Mouse (Mus musculus): Measurements from ENCODE around the gene Bnip2. TPM values are rescaled to one million over a fixed set of nuclear protein-coding genes. Genes with fewer than 3 reads are reported as not detected.

Bnip2 gene
- total RNA-seq (2021) = 10 to 100 TPM; 34.6 to 42.7 TPM

DNA sequence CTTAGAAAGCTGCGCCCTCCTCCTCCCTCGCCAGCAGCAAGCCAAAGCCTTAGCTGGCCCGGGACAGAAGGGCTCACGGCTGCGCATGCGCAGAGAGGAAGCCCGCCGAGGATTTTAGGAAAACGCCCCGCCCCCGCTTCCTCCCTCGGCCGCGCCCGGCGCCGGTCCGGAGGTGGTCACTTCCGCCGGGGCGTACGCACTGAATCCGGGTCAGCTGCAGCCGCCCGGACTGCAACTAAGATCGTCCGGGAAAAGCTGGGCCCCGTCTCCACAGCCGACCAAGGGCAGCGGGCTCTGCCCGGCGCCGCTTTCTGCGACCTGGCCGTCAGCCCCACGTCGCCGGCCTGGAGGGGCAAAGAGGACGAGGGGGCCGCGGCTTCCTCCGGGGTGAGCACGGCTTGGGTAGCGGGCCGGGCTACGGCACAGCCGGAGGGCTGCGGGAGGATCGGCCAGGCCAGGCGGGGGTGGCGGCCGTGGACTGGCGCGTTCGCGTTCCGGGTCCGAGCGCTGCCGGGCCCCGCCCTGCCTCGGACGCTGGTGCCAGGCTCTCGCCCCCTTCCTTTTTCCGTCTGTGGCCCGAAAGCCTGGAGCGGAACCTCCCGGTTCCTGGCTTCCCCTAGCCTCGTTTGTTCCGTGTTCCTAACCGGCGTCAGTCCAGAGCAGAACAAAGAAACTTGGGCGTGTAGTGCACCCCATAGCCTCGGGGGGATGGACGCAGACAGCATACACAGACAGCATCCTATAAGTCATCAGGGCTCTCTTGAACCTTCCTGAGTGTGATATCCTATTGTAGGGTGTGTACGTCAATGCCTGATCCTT lies at the start of gene Bnip2:
Gene Bnip2 (plus strand): TSS at position 164 of the 819 bp plus-strand sequence.
- peak; percentile 92 to 95 for DNase-seq (ENCODE audit: low spot score in 2 of 2)
- intact Hi-C loops (cut with DNase I) = loop anchor here (2.0 to 5.0 kb wide), 2 partner anchors 23 to 227 kb away; partner anchors contain the start of genes Foxb1 and Gtf2a2

DNA sequence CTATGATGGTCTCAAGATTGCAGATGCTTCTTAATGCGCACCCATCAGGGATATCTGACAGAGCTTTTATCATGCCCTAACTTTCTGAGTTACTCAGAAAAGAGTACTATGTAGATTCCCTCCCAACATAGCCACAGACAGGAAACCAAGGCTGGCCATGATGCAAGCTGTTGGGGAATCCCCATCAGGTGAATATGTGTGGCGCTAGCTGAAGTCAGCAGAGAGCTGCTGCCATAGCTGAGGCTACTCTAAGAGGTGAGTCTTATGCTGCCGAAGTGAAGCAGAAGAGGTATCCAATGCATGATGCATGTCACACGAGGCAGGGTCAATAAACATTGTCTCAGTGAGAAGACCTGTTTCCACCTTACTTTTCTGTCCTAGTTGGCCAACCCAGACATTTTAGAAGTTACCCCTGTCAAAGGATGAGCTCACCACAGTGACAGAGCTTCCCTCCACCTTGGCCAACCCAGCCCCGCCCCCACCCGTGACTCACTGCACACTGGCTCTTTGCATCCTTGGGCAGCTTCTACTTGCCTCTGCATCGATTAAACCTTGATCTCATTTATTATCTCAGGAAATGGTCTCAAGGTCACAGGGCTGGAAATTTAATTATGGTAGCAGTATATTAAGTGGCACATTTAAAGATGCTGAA lies 48.3 kb upstream of the Bnip2 start:
- DNase-seq (ENCODE audit: low spot score in 2 of 2) = no peak
- intact Hi-C loops (cut with DNase I) = no loop called here

- intact Hi-C loops (cut with DNase I) = no loop called here
Observed at GRCm38 (mm10) chr9:69941556-69941955, 47.7 kb upstream of the Bnip2 start.

GRCm38 (mm10) chr9:69948964-69949363 lies 40.3 kb upstream of the Bnip2 start:
- intact Hi-C loops (cut with DNase I) = no loop called here
- peak in 1 of 2 experiments; percentile 4 for DNase-seq (ENCODE audit: low spot score in 2 of 2)

More at GRCm38 (mm10) chr9:69941556-69941955, 47.7 kb upstream of the Bnip2 start:
- DNase-seq (ENCODE audit: low spot score in 2 of 2) = no peak

- intact Hi-C loops (cut with DNase I) = no loop called here
- no peak for DNase-seq (ENCODE audit: low spot score in 2 of 2)
Observed at GRCm38 (mm10) chr9:69949641-69950040, 39.6 kb upstream of the Bnip2 start.

GRCm38 (mm10) chr9:69961007-69961406 lies 28.3 kb upstream of the Bnip2 start:
- no peak for DNase-seq (ENCODE audit: low spot score in 2 of 2)
- intact Hi-C loops (cut with DNase I) = no loop called here

DNA sequence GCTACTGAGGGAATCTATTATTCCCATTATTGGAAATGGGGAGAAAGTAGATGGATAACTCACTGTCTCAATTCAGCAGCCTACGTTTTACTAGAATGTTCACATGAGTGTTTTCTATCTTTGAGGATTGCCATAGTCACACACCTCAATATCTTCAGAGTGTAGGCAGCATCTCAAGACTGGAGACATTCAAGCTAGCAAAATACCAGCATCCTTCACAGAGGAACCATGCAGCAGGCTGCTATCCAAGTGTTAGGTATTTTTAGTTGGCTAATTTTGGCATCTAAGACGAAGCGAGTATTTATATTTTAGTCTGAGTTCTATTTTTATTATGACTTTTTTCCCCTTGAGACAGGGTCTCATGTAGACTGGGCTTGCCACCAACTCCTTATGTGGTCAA lies 24.9 kb upstream of the Bnip2 start:
- DNase-seq (ENCODE audit: low spot score in 2 of 2) = peak; percentile 2 to 41
- intact Hi-C loops (cut with DNase I) = no loop called here

GRCm38 (mm10) chr9:69985526-69985925 lies 3.7 kb upstream of the Bnip2 start:
- intact Hi-C loops (cut with DNase I) = loop anchor here (5.0 kb wide), 1 partner anchor 223 kb away; the partner anchor contains the start of gene Foxb1

GRCm38 (mm10) chr9:69986063-69986462 lies 3.2 kb upstream of the Bnip2 start:
- DNase-seq (ENCODE audit: low spot score in 2 of 2) = no peak
- intact Hi-C loops (cut with DNase I) = loop anchor here (2.0 to 5.0 kb wide), 3 partner anchors 224 to 481 kb away; partner anchors contain the start of gene Foxb1

More at GRCm38 (mm10) chr9:69985526-69985925, 3.7 kb upstream of the Bnip2 start:
- DNase-seq (ENCODE audit: low spot score in 2 of 2) = no peak

GRCm38 (mm10) chr9:69986571-69986970 lies 2.7 kb upstream of the Bnip2 start:
- DNase-seq (ENCODE audit: low spot score in 2 of 2) = no peak

GRCm38 (mm10) chr9:69987579-69987978 lies 1.7 kb upstream of the Bnip2 start:
- DNase-seq (ENCODE audit: low spot score in 2 of 2) = peak; percentile 63 to 80
- intact Hi-C loops (cut with DNase I) = loop anchor here (2.0 to 5.0 kb wide), 3 partner anchors 225 to 483 kb away; partner anchors contain the start of gene Foxb1

More at GRCm38 (mm10) chr9:69986571-69986970, 2.7 kb upstream of the Bnip2 start:
- intact Hi-C loops (cut with DNase I) = loop anchor here (2.0 to 5.0 kb wide), 3 partner anchors 224 to 482 kb away; partner anchors contain the start of gene Foxb1

DNA sequence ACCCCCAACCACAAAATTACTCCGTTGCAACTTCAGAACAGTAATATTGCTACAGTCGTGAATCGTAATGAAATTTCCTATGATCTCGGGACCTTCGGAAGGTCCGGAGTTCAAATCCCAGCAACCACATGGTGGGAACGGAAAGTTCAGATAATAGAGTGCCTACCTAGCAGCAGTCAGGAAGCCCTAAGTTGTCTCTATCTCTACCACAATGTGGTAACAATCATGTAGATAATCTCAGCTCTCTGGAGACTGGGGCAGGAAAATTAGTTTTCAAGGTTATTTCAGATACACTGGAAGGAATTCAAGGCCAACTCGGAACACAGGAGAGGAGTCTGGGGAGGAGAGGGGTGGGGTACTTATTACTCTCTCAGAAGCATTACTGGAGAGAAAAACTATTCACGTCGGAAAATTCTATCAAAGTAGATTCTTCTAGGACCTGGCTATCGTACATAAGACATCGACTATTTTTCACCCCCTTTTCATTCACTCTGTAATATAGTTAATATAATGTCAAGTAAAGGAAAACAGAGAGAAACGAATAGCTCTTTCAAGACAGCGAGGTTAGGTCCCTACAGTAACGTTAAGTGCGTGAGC lies 462 bp upstream of the Bnip2 start:
- intact Hi-C loops (cut with DNase I) = loop anchor here (2.0 to 5.0 kb wide), 2 partner anchors 24 to 227 kb away; partner anchors contain the start of genes Foxb1 and Gtf2a2
- DNase-seq (ENCODE audit: low spot score in 2 of 2) = no peak

DNA sequence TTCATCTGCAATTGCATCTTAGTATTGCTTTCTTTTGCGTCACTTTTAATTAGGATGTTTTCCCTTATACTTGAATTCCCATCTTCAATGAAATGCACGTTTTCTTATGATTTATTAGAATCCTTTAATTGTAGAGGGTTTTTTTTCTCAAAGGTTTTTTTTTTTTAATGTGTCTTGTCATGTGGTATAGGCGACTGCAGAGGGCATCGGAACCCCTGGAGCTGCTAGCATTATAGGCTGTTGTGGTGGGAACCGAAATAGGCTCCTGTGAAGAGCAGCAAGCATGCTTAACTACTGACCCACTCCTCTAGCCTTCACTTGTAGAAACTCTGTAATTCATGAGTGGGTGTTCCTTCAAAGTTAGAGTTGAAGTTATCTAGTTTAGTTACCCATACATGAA lies 1.1 kb downstream of the Bnip2 start:
- DNase-seq (ENCODE audit: low spot score in 2 of 2) = no peak
- intact Hi-C loops (cut with DNase I) = no loop called here

- intact Hi-C loops (cut with DNase I) = no loop called here
- no peak for DNase-seq (ENCODE audit: low spot score in 2 of 2)
Observed at GRCm38 (mm10) chr9:69992841-69993277, 3.6 kb downstream of the Bnip2 start.

- intact Hi-C loops (cut with DNase I) = no loop called here
- DNase-seq (ENCODE audit: low spot score in 2 of 2) = no peak
Observed at GRCm38 (mm10) chr9:69993479-69993878, 4.2 kb downstream of the Bnip2 start.

DNA sequence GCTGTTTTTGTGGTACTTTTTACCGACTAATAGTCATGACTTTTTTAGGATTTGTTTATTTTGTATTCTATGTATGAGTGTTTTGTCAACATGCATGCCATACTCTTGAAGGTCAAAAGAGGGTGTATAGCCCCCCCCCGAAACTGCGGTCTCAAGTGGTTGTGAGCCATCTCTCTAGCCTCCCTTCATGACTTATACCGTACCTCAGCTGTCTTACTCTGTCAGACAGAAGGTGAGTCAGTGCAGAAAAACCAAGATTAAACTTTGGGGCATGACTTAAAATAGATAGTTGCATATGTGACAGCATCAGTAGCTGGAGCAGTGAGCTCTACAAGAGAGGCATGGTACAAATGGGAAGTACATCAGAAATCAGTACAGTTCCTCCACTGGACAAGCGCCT lies 5.3 kb downstream of the Bnip2 start:
- intact Hi-C loops (cut with DNase I) = no loop called here
- peak in 1 of 2 experiments; percentile 15 for DNase-seq (ENCODE audit: low spot score in 2 of 2)

DNA sequence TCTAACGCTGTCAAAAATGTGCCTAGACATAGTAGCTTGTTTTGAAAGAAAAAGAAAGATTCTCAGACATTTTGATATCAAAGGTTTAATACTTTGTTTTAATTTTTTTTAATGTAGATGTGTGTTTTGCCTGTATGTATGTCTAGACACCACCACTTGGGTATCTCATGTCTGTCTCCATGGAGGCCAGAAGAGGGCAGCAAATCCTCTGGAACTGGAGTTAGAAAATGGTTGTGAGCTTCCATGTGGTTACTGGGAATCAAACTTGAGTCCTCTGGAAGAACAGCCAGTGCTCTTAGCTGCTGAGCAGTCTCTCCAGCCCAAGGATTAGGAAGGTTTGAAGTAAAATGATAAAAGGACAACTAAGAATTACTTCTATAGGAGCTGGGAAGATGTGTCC lies 10.1 kb downstream of the Bnip2 start:
- intact Hi-C loops (cut with DNase I) = no loop called here
- DNase-seq (ENCODE audit: low spot score in 2 of 2) = no peak

- intact Hi-C loops (cut with DNase I) = no loop called here
- DNase-seq (ENCODE audit: low spot score in 2 of 2) = no peak
Observed at GRCm38 (mm10) chr9:70003516-70003915, 14.2 kb downstream of the Bnip2 start.

- no peak for DNase-seq (ENCODE audit: low spot score in 2 of 2)
- intact Hi-C loops (cut with DNase I) = no loop called here
Observed at GRCm38 (mm10) chr9:70006984-70007383, 17.7 kb downstream of the Bnip2 start.
